In genomic region chr7:89940571-89941463, GRCm38 (mm10) we compare ENCODE assay signal across 8 mouse cellular contexts. TPM values are rescaled to one million over a fixed set of nuclear protein-coding genes. Genes with fewer than 3 reads are reported as not detected.
DNase-seq lines count a peak whose midpoint lies in the region; ATAC-seq lines count a peak whose summit lies in the region.

Hikeshi (minus strand) TSS chr7:89941204.

- H3K27me3 ChIP-seq in hindbrain, embryonic 15.5 days, result no peaks in the 10 kb centered on the region

- H3K36me3 ChIP-seq in hindbrain, embryonic 15.5 days, result no peaks in the 10 kb centered on the region

- WGBS in hindbrain, embryonic 15.5 days, result under 1% methylated on average over 45 of the region's 45 CpGs

- H3K9me3 ChIP-seq in hindbrain, embryonic 15.5 days, result no peaks in the 10 kb centered on the region

- H3K4me1 ChIP-seq in hindbrain, embryonic 15.5 days (replicated peaks), result peaks cover 9% of the 10 kb centered on the region

- peak; percentile 97 for DNase-seq in T-cell, adult 2 months (ENCODE audit: low spot score)
- peak; percentile 85 to 88 for DNase-seq in cerebellum, postnatal 36 days
- DNase-seq in frontal cortex, postnatal 36 days (ENCODE audit: low spot score in 2 of 2), result peak; percentile 88 to 96
- peak; percentile 95 for DNase-seq in left cerebral cortex, adult 11 months (ENCODE audit: low spot score)
- peak; percentile 92 to 95 for DNase-seq in lung, postnatal 4 days
- DNase-seq in retina, postnatal 7 days (ENCODE audit: low read depth, low spot score), result peak; percentile 96
- peak; percentile 71 for DNase-seq in urinary bladder, adult 2 months (ENCODE audit: low spot score)

- H3K4me3 ChIP-seq in hindbrain, embryonic 15.5 days, result peak within 1 kb of the TSS; percentile 65

- H3K9ac ChIP-seq in hindbrain, embryonic 15.5 days, result peak within 1 kb of the TSS; percentile 62

- peak within 1 kb of the TSS; percentile 80 for H3K27ac ChIP-seq in hindbrain, embryonic 15.5 days (replicated peaks)

- ATAC-seq in hindbrain, embryonic 15.5 days (ENCODE audit: low FRiP score, low read depth), result peak; percentile 99

- H3K4me2 ChIP-seq in hindbrain, embryonic 15.5 days, result peak within 1 kb of the TSS; percentile 62

RNA-seq across cellular contexts. Expression of gene Hikeshi, which starts in this region (rescaled TPM):
- 121 and 134 TPM in 2 replicates for polyA plus RNA-seq in hindbrain, embryonic 15.5 days (2015; fragmentation: Nextera tagmentation; extraction: Ambion mirVana)
- 65.4 and 65.9 TPM in 2 replicates for polyA plus RNA-seq in urinary bladder, adult 2 months (2012; rRNA removed)

Comparison
In these comparisons a context has a peak if more than half of its experiments do, and no peak if none do; other contexts are left out.
1. Peak in every context shown above with its lines: DNase-seq, ATAC-seq, H3K4me3 ChIP-seq and H3K27ac ChIP-seq.